Mouse (Mus musculus) T-helper 17 cell (primary cell): Measurements from ENCODE around the gene Gm4567.
"Not testable (repeated sequence)": the region's sequence is repeated elsewhere in the genome, so short reads cannot be mapped to it uniquely, and the experiment has no call there.

Experiments used
- in situ Hi-C, 2 experiments: fragments of 300-600 bp; cut with MboI, MseI; formaldehyde crosslinking; loops; 1 replicate in 1 of 2; 2 replicates in 1 of 2; pipeline ENCODE4 v1.15.1; 2025; ENCODE audit warnings: high pct_unique_total_duplicates in 2 of 2

Gm4567 gene

GRCm38 (mm10) chr7:22719610-22720009, at the start of gene Gm4567:
Gm4567 (minus strand) TSS chr7:22719710.
- in situ Hi-C loops, result loop anchor here in 1 of 2 experiments (10.0 kb wide), 1 partner anchor 1985 kb away; the partner anchor contains the start of gene Gm10668

- in situ Hi-C loops, result loop anchor here (5.0 to 25.0 kb wide), 6 partner anchors 337 to 1989 kb away; partner anchors contain the start of genes Vmn1r112 (in 1 of the 2), Vmn1r124 (in 1 of the 2), Vmn1r125 (in 1 of the 2) and Vmn1r132 (in 1 of the 2)
Measured at GRCm38 (mm10) chr7:22761397-22761796, 41.9 kb upstream of the Gm4567 start, which contains the start of gene Vmn1r157. Vmn1r157 (plus strand) TSS chr7:22761697.

- in situ Hi-C loops, result not testable (repeated sequence)
Measured at GRCm38 (mm10) chr7:22692217-22692616, 27.3 kb downstream of the Gm4567 start, which contains the start of gene Gm8693. Gm8693 (minus strand) TSS chr7:22692317.
